Mouse (Mus musculus) left cerebral cortex, postnatal 25 days (tissue): Measurements from ENCODE around the gene P2rx7. TPM values are rescaled to one million over a fixed set of nuclear protein-coding genes. Genes with fewer than 3 reads are reported as not detected.
"Not testable (repeated sequence)": the region's sequence is repeated elsewhere in the genome, so short reads cannot be mapped to it uniquely, and the experiment has no call there.

Experiments
- DNase-seq, 2 experiments: peaks; one replicate each; pipeline ENCODE4 v3.0.0; 2022; ENCODE audit warnings: low spot score in 2 of 2, mixed read lengths in 1 of 2
- intact Hi-C: fragments of 180-260 bp; cut with DNase I; formaldehyde crosslinking; loops from one replicate; pipeline ENCODE4 v1.15.1; 2025
- total RNA-seq, 2 experiments: library from RNA; stranded (reverse); gene quantifications; 2 replicates each; pipeline ENCODE4 v1.2.3; 2021

Gene P2rx7
- total RNA-seq, 2 experiments from 2014 or later = 7.9 to 8.3 TPM

DNA sequence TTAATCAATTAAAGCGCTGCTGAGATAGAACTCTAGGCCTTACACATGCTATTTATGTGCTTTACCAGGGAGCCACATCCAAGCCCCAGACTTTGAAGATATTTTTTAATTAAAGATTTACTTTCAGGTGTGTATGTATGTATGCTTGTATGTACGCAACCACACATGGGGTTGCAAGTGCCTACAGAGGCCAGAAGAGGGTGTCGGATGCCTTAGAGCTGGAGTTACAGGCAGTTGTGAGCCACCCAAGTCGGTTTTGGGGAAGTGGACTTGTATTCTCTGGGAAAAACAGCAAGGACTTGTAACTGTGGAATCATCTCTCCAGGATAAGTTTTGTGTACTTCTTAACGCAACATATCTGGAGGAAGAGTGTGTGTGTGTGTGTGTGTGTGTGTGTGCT lies 3.7 kb upstream of the P2rx7 start:
- intact Hi-C loops = loop anchor here (5.0 kb wide), 1 partner anchor 87 kb away; no protein-coding TSS in a partner anchor
- DNase-seq = no peak

DNA sequence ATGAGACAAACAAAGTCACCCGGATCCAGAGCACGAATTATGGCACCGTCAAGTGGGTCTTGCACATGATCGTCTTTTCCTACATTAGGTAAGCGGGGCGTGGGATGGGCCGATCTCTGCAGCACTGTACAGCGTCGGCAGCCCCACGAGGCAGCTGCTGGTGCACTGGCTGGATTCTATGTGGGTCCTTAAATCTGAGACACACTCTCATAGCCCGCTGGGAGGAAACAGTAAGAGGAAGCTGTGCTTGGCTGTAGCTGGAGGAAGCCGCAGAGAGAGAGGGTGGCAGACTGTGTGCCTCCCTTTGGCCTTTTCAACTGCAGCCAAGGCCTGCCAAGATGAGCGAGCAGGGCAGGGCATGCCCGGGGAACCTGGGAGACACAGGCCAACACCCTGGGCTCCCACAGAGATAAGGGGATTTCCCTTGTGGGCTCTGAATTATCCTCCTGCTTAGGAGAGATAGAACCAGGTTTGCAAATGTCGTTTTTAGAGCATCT lies 448 bp downstream of the P2rx7 start:
- intact Hi-C loops = loop anchor here (5.0 kb wide), 1 partner anchor 83 kb away; no protein-coding TSS in a partner anchor
- peak; percentile 21 to 49 for DNase-seq

DNA sequence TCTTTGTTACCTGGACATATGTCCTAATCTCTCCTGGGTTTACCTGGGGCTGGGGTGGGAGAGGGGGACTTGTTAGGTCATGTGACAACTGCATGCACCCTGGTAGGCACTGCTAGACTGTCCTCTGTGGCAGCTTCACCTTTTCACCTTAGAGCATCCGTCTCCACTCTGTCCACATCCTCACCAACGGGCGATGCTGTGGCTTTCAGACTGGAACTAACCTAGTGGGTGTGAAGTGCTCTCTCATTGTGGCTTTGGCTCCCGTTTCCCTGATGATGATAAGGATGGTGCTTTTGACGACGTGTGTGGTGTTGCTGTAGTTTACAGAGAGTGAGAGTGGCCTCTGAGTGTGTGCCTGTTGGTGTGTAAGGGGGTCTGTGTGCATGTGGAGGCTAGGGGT lies 1.6 kb downstream of the P2rx7 start:
- intact Hi-C loops = no loop called here

DNA sequence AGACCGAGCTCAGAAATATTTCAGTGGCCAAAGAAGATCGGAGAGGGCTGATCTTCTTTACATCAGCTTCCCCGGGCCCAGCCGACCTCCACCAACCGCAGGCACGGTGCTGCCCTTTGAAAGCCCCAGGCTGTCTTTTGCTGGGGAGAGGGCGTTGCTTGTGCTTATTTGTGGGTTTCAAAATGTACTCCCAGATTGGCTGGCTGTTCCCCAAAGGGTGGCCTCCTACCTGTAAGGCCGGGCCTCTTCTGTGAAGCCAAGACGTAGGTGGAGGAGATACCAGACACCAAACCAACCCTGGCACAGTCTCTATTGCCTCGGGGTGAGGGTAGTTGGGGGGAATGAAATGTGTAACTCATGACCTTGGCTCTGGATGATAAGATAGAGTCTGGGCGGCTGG lies 2.3 kb downstream of the P2rx7 start:
- intact Hi-C loops = no loop called here
- DNase-seq = no peak

More for the DNA sequence above, 1.6 kb downstream of the P2rx7 start:
- no peak for DNase-seq

DNA sequence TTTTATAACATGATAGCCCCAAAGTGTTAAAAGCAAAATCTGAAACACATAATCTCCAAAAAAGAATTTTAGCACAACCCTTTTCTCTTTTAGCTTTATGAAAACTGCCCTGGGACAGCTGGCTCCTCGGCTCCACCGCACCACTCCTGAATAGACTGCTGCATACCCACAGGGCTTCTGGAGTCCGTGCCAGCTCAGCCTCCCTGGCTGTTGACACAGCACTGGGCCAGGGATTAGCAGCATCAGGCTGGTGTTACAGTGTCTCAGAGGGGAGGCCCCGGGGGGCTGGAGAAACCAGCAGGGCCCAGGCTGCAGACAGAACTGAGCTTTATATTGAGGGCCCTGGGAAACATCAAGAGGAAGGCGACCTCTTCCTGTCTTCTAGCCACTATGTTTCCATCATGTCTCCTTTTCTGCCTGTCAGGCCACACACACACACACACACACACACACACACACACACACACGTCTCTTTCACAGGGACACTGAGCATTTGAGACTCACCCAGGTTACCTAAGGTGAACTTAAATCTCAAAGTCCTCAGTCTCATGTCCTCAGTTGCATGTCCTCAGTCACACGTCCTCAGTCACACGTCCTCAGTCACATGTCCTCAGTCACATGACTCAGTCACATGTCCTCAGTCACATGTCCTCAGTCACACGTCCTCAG lies 3.7 kb downstream of the P2rx7 start:
- peak in 1 of 2 experiments; percentile 52 for DNase-seq
- intact Hi-C loops = no loop called here

DNA sequence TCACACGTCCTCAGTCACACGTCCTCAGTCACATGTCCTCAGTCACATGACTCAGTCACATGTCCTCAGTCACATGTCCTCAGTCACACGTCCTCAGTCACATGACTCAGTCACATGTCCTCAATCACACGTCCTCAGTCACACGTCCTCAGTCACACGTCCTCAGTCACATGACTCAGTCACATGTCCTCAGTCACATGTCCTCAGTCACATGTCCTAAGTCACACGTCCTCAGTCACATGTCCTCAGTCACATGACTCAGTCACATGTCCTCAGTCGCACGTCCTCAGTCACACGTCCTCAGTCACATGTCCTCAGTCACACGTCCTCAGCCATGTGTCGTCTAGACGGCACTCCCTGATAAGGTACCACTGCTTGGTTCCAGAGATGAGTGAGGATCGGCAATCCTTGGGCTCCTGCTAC lies 4.3 kb downstream of the P2rx7 start:
- DNase-seq, intact Hi-C loops: not testable (repeated sequence)

DNA sequence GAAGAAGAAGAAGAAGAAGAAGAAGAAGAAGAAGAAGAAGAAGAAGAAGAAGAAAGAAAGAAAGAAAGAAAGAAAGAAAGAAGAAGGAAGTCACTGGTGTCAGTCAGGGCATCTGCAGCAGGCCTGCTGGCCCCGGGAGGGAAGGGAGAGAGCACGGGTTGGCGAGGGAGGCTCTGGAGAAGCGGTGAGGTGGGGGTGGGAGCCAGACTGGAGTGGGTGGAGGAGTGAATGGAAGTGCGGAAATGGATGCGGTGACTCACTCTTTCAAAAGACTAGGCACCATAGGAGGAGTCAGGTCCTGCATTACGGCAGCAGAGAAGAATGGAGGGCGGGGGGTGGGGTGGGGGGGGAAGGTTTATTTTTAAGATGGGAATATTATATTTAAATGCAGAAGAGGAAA lies 5.6 kb downstream of the P2rx7 start:
- intact Hi-C loops = loop anchor here (1.0 kb wide), 1 partner anchor 147 kb away; the partner anchor contains the start of gene Atp2a2

DNA sequence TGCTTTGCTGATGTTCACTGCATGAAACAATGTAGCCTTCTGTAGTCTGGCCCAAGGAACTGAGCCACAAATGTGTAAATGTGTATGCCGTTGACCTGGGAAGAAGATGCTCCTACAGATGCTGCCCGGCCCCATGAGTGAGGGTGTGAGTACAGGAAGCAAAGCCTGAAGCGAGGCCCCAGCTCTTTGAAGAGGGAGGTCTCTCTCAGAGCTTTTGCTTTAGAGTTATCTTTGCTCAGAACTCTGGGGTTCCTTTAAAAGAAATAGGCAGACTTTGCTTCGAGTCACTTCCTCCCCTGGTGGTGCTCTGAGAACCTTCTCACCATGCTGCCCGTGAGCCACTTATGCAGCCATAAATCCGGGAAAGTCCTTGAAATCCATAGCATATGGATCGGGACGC lies 6.4 kb downstream of the P2rx7 start:
- DNase-seq = no peak
- intact Hi-C loops = no loop called here

More for the DNA sequence above, 5.6 kb downstream of the P2rx7 start:
- peak; percentile 30 to 88 for DNase-seq

DNA sequence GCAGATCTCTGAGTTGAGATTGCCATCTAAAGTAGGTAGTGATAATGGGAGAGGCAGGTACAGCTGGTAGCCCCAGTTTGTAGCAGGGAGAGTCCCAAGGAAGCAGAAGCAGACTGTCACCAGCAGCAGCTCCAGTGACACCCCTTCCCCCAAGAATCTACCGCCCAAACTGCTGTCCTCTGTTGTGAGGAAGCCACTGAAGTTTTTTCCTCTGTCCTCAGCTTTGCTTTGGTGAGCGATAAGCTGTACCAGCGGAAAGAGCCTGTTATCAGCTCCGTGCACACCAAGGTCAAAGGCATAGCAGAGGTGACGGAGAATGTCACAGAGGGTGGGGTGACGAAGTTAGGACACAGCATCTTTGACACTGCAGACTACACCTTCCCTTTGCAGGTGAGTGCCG lies 8.8 kb downstream of the P2rx7 start:
- DNase-seq = peak in 1 of 2 experiments; percentile 34
- intact Hi-C loops = loop anchor here (2.0 kb wide), 2 partner anchors 54 to 124 kb away; partner anchors contain the start of gene P2rx4

DNA sequence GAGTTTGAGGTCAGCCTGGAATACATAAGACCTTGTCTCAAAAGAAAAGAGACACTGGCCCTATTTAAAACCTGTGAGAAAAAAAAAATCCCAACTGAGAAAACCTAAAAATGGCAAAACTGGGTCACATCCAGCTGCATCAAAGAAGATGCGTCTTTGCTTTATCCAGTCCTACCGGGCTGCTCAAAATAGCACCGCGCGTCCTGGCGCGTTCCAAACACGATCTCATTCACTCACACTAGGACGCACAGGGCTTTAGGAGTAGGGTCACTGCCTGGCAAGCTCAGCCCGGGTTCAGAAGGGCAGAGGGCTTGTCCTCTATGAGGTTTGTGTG lies 9.4 kb downstream of the P2rx7 start:
- intact Hi-C loops = loop anchor here (2.0 kb wide), 2 partner anchors 54 to 124 kb away; partner anchors contain the start of gene P2rx4
- DNase-seq = peak; percentile 34 to 84

DNA sequence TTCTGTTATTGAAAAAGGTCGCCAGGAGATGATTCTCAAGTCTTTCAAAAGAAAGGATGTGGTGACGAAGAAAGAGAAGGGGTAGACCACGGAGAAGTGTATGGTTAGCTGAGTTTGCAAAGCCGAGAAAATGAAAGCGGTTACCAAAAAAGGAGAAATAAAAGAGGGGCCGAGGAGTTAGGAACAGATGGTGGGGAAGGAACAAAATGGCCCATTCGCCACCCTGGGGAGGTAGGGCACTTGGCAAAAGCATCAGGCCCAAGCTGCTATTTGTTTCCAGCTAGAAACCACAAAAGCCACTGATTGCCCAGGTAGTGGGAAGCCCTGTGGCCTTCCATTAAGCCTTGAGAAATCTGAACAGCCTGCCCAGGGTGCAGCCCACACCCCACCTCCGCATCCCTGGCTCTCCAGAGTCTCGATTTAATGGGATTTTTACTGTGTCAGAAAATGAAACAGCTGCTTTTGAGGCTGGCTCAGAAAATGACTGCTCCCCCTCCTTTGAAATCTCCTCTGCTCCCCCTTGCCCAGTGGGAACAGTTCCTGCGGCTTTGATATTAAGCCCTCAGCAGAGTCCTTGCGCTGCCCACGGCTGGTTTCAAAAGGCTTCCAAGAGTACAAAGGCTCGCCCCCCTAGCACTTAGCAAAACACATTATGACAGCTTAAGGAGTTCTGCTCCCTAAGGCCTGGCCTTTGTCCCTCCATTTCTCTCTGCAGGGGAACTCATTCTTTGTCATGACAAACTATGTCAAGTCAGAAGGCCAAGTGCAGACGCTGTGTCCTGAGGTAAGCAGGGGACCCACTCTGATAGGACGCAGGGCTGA lies 9.9 kb downstream of the P2rx7 start:
- intact Hi-C loops = loop anchor here (2.0 kb wide), 2 partner anchors 53 to 123 kb away; partner anchors contain the start of gene P2rx4
- peak; percentile 45 to 83 for DNase-seq

DNA sequence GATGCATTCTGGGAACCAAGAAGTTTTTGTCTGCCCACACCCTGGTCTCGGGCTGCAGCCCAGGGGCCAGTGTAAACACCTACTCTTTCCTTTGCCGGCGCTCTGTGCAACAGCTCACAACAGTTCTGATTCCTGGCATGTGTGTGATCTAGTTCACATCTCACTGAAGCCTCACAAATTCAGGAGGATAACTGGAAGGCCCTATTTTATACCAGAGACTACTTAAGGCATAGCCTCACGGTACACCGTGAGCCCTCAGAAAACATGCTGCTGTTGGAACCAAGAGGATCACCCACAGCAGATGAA lies 10.5 kb downstream of the P2rx7 start:
- peak in 1 of 2 experiments; percentile 64 for DNase-seq
- intact Hi-C loops = no loop called here

DNA sequence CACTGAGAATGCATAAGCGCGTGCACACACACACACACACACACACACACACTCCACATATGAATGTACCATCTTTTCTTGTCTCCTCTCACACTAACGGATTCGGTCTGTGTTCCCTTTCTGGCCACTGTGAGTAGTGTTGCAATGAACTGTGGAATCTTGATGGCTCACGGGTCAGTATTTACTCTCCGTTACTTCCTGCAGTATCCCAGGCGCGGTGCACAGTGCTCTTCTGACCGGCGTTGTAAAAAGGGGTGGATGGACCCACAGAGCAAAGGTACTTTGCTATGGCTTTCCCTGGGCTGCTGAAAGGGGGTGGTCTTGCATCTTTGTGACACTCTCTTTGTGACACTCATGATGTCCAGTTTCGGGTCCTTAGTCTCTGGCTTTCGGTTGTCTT lies 13.1 kb downstream of the P2rx7 start:
- intact Hi-C loops = no loop called here

DNA sequence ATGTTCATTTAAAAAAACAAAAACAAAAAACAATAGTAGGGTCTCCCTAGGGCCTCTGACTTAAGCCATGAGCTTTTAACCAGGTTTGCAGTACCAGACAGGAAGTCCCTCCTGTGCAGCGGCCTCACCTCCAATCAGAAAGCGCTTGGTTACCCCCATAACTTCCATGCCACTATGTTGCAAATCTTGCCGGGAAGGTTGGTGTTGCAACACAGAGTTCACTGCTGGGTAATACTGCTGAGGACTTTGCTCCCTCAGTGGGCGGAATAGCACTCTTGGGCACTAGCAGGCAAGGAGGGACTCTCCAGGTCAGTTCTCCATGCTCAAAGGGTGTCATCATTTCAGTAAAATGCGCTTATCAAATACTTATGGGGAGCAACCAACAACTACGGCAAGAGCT lies 18.8 kb downstream of the P2rx7 start:
- intact Hi-C loops = no loop called here
- no peak for DNase-seq

More for the DNA sequence above, 13.1 kb downstream of the P2rx7 start:
- DNase-seq = no peak

DNA sequence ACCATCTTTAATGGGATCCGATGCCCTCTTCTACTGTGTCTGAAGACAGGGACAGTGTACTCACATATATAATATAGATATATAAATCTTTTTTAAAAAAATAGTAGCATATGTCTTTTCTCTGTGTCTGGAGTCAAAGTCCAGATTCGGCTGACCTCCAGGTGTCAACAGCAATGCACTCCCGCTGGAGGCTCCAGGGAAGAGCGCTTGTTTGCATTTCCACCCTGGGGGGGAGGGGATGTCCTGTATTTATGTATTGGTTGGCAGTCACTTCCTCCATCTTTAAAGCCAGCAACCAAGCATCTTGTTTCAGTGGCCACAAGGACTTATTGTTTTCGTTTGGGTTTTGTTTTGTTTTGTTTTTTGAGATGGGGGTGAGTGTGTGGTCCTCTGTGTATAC lies 21.3 kb downstream of the P2rx7 start:
- intact Hi-C loops = no loop called here
- no peak for DNase-seq

DNA sequence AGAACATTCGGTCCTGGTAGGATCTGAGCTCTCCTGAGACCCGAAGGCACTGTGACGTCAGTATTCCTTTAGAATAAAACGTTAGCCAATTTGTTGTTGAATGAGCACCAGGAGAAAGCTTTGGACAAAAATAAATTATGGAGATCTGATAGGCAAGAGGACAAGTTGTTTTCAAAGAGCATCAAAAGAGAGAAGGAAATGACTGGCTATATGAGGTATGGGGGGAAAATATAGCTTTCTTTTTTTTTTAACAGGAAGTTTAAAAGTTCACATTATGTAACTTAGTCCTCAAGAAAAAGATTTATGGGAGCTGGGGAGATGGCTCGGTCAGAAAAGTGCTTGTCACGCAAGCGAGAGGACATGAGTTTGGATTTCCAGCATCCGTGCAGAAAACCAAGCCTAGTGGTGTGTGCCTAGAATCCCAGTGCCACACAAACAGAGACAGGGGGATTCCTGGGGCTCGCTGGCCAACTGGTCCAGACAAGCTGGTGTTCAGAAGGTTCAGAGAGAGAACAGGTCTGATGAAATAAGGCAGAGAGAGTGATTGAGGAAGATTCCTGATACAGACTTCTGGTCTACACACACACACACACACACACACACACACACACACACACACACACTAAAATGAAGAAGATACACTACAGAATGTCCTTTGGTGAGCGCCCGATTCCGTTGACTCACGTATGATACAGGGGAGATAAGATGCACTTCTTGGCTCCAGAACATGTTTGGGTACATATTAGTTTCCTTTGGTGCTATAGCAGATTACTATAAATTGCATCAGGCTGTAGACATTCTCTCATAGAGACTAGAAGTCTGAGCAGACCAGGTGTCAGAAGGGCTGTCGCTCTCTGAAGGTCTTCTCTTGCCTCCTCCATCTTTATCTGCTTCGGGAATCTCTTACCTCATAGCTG lies 25.5 kb downstream of the P2rx7 start:
- intact Hi-C loops = no loop called here
- no peak for DNase-seq

DNA sequence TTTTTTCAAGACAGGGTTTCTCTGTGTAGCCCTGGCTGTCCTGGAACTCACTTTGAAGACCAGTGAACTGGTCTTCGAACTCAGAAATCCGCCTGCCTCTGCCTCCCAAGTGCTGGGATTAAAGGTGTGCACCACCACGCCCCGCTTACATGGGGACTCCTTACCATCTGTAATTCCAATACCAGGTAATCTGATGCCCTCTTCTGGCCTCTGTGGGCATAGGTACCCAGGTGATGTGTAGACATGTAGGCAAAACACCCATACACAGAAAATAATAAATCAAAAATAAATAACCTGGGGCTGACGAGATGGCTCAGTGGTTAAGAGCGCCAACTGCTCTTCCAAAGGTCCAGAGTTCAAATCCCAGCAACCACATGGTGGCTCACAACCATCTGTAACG lies 27.9 kb downstream of the P2rx7 start:
- intact Hi-C loops, DNase-seq: not testable (repeated sequence)

DNA sequence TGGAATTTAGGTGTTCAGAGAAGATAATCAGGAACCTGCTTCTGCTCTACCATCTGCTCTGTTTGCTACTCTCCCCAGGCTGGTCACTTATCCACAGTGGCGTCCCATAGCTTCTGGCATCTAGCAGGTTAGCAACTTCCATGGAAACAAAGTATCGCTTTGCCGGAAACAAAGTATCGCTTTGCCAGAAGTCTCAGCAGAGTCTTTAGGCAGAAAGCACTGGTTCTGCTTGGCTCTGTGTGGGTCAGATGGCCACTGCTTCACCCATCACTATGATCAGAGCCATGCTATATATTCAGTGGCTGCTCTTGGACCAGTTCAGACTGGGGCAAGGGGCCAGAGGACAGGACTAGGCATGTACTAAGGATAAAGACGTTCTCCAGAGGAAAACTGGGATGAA lies 28.6 kb downstream of the P2rx7 start:
- no peak for DNase-seq
- intact Hi-C loops = no loop called here

DNA sequence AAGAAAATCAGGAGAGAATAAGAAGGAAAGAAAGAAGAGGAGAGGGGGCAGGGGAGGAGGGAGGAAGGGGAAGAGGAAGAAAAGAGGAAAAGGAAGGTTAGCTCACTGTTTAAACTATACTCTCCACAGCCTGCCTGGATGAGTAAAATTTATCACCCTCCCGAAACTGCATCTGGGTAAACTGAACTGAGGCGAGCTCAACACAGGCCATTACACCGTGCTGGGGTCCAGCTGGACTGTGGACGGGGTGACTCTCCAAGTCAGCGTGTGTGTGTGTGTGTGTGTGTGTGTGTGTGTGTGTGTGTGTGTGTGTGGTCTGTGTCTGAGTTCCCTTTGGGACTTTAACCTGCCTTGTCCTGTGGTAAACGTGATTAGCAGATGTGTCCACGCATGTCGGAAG lies 32.3 kb downstream of the P2rx7 start:
- intact Hi-C loops = no loop called here
- DNase-seq = no peak

DNA sequence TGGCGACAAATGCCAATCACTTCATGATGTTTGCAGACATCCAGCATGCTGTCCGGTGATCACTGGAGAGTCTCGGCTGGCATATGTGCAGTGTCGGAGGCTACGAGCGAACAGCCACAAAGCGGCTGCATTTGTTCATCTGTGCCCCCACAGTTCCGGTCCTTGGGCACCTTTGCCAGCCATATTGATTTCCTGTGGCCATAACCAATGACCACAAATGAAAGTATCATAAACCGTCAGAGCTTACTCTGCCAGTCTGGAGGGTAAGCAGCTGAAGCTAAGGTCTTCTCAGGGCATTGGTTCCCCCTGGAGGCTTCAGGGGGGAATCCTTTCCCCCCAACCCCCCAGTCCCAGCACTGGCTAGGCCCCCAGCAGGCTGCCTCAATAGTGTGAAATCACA lies 34.3 kb downstream of the P2rx7 start:
- DNase-seq = no peak
- intact Hi-C loops = no loop called here
